Mouse (Mus musculus): ENCODE measurements at regions not wholly inside any gene's neighbourhood (a gene's known extent, or its start where the extent isn't known, plus 50 kb on each side); places are given as distances from the start of the nearest gene placed in this dataset.
A peak's percentile ranks its signal among the peaks of the same experiment; 100 is the strongest.

DNA sequence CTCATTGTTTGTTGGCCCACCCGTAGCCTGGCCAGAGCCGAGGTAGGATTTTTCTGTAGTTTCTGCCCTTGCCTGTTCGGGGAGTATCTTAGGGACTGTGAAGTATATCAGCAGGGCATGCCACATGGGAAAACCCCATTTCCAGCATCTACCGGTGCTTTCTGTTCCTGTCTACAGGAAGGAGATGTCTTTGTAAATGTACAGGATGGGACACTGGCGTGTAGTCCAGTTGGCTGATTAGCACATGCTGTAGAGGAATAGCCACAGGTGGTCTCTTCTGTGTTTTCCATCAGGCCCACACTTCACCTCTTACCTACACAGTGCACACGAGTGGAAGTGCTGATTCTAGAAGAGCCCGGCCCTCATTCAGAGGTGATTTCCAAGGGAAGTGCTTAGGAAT lies 301.4 kb downstream of the Ets1 start:
- no peaks in the 10 kb centered on the region for H3K27me3 ChIP-seq (ENCODE audit: control insufficient read depth, insufficient read depth, insufficient read length)
- no peaks in the 10 kb centered on the region for H3K79me2 ChIP-seq (ENCODE audit: control insufficient read depth, insufficient read depth)
- H3K36me3 ChIP-seq (ENCODE audit: control insufficient read depth, insufficient read depth): no peaks in the 10 kb centered on the region
- H3K4me2 ChIP-seq (ENCODE audit: low read depth): no peak overlapping the region
- no peak overlapping the region for H3K4me3 ChIP-seq
- no peak for TF ChIP-seq TCF12 (IDR thresholded peaks at IDR 0.05; ENCODE audit: insufficient read depth, poor library complexity, severe bottlenecking)
- no peak for TF ChIP-seq POLR2A (IDR thresholded peaks at IDR 0.05; ENCODE audit: insufficient read length, low read depth)
- no peak for TF ChIP-seq MYOG (IDR thresholded peaks at IDR 0.05; ENCODE audit: control insufficient read depth in 1 of 3, insufficient read depth in 1 of 3, insufficient read length in 2 of 3, low read depth in 2 of 3)
- TF ChIP-seq MAX (IDR thresholded peaks at IDR 0.05; ENCODE audit: low read depth): no peak
- TF ChIP-seq POLR2AphosphoS2 (IDR thresholded peaks at IDR 0.05; ENCODE audit: insufficient read length, low read depth): no peak
- TF ChIP-seq E2F4 (IDR thresholded peaks at IDR 0.05; ENCODE audit: insufficient read depth): no peak
- no peak for TF ChIP-seq TCF3 (IDR thresholded peaks at IDR 0.05; ENCODE audit: insufficient read length, low read depth)
- no peak for TF ChIP-seq MYOD1 (IDR thresholded peaks at IDR 0.05; ENCODE audit: control insufficient read depth in 1 of 3, insufficient read length in 2 of 3, low read depth in 2 of 3)
- no peak for TF ChIP-seq USF1 (IDR thresholded peaks at IDR 0.05; ENCODE audit: low read depth)
- no peak for TF ChIP-seq SRF (IDR thresholded peaks at IDR 0.05; ENCODE audit: control insufficient read depth, insufficient read length, low read depth)
- no peak for TF ChIP-seq CEBPB (IDR thresholded peaks at IDR 0.05; ENCODE audit: insufficient read depth, poor library complexity, severe bottlenecking)
- H3ac ChIP-seq (ENCODE audit: control insufficient read depth, insufficient read length): no peak overlapping the region

DNA sequence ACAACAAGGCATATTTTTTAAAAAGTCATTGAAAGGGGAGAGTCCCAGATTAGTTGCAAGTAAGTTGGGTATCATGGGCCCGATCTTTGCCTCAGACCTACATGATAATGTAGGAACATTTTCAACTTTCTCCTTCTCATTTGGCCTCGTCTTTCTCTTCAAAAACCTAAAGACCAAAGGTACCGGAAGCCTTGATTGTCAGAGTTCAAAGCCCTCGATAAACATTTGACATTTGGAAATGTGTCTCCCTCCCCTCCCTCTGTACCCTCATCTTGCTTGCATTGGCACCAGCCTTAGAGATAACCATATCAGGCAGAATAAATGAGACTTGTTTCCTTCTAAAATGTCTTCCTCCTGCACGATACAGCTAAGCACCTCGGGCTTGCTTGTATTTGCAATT lies 302.8 kb downstream of the Ets1 start:
- no peak for TF ChIP-seq TCF12 (IDR thresholded peaks at IDR 0.05; ENCODE audit: insufficient read depth, poor library complexity, severe bottlenecking)
- no peak for TF ChIP-seq TCF3 (IDR thresholded peaks at IDR 0.05; ENCODE audit: insufficient read length, low read depth)
- no peak for TF ChIP-seq POLR2A (IDR thresholded peaks at IDR 0.05; ENCODE audit: insufficient read length, low read depth)
- TF ChIP-seq SRF (IDR thresholded peaks at IDR 0.05; ENCODE audit: control insufficient read depth, insufficient read length, low read depth): no peak
- TF ChIP-seq POLR2AphosphoS2 (IDR thresholded peaks at IDR 0.05; ENCODE audit: insufficient read length, low read depth): no peak
- TF ChIP-seq USF1 (IDR thresholded peaks at IDR 0.05; ENCODE audit: low read depth): no peak
- TF ChIP-seq E2F4 (IDR thresholded peaks at IDR 0.05; ENCODE audit: insufficient read depth): no peak
- TF ChIP-seq MYOD1 (IDR thresholded peaks at IDR 0.05; ENCODE audit: control insufficient read depth in 1 of 3, insufficient read length in 2 of 3, low read depth in 2 of 3): no peak
- no peak for TF ChIP-seq MYOG (IDR thresholded peaks at IDR 0.05; ENCODE audit: control insufficient read depth in 1 of 3, insufficient read depth in 1 of 3, insufficient read length in 2 of 3, low read depth in 2 of 3)
- H3K36me3 ChIP-seq (ENCODE audit: control insufficient read depth, insufficient read depth): no peaks in the 10 kb centered on the region
- no peak overlapping the region for H3ac ChIP-seq (ENCODE audit: control insufficient read depth, insufficient read length)
- H3K4me2 ChIP-seq (ENCODE audit: low read depth): no peak overlapping the region
- no peak overlapping the region for H3K4me3 ChIP-seq
- H3K27me3 ChIP-seq (ENCODE audit: control insufficient read depth, insufficient read depth, insufficient read length): no peaks in the 10 kb centered on the region
- H3K79me2 ChIP-seq (ENCODE audit: control insufficient read depth, insufficient read depth): no peaks in the 10 kb centered on the region

DNA sequence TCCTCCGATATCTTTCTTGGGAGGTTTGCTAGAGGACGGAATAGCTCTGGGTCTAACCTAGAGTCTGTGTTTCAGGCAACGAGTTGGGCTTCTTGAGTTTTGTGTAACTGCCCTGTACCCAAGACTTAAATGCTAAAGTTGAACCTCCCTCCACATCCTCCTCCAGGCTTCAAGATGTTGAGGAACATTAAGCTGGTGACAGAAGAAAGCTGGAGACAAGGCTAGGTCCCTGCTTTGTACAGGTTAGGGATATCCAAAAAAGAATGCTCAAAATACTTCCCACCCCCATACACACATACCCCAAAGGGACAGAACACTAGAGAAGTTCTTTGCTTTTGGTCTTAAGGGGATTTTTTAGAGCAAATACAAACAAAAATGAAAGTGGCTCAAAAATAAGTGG lies 303.6 kb downstream of the Ets1 start:
- TF ChIP-seq CEBPB (IDR thresholded peaks at IDR 0.05; ENCODE audit: insufficient read depth, poor library complexity, severe bottlenecking) (no peak), REST (IDR thresholded peaks at IDR 0.05; ENCODE audit: insufficient read depth, insufficient read length) (no peak), SRF (IDR thresholded peaks at IDR 0.05; ENCODE audit: control insufficient read depth, insufficient read length, low read depth) (no peak), TCF3 (IDR thresholded peaks at IDR 0.05; ENCODE audit: insufficient read length, low read depth) (no peak), USF1 (IDR thresholded peaks at IDR 0.05; ENCODE audit: low read depth) (no peak), POLR2AphosphoS2 (IDR thresholded peaks at IDR 0.05; ENCODE audit: insufficient read length, low read depth) (no peak), MYOD1 (IDR thresholded peaks at IDR 0.05; ENCODE audit: control insufficient read depth in 1 of 3, insufficient read length in 2 of 3, low read depth in 2 of 3) (no peak), E2F4 (IDR thresholded peaks at IDR 0.05; ENCODE audit: insufficient read depth) (no peak), MYOG (IDR thresholded peaks at IDR 0.05; ENCODE audit: control insufficient read depth in 1 of 3, insufficient read depth in 1 of 3, insufficient read length in 2 of 3, low read depth in 2 of 3) (no peak), TCF12 (IDR thresholded peaks at IDR 0.05; ENCODE audit: insufficient read depth, poor library complexity, severe bottlenecking) (no peak), POLR2A (IDR thresholded peaks at IDR 0.05; ENCODE audit: insufficient read length, low read depth) (no peak), MAX (IDR thresholded peaks at IDR 0.05; ENCODE audit: low read depth) (no peak)
- Histone ChIP-seq H3K27me3 (ENCODE audit: control insufficient read depth, insufficient read depth, insufficient read length) (no peaks in the 10 kb centered on the region), H3K4me3 (no peak overlapping the region), H3K79me2 (ENCODE audit: control insufficient read depth, insufficient read depth) (no peaks in the 10 kb centered on the region), H3ac (ENCODE audit: control insufficient read depth, insufficient read length) (no peak overlapping the region), H3K36me3 (ENCODE audit: control insufficient read depth, insufficient read depth) (no peaks in the 10 kb centered on the region), H3K4me2 (ENCODE audit: low read depth) (no peak overlapping the region)

DNA sequence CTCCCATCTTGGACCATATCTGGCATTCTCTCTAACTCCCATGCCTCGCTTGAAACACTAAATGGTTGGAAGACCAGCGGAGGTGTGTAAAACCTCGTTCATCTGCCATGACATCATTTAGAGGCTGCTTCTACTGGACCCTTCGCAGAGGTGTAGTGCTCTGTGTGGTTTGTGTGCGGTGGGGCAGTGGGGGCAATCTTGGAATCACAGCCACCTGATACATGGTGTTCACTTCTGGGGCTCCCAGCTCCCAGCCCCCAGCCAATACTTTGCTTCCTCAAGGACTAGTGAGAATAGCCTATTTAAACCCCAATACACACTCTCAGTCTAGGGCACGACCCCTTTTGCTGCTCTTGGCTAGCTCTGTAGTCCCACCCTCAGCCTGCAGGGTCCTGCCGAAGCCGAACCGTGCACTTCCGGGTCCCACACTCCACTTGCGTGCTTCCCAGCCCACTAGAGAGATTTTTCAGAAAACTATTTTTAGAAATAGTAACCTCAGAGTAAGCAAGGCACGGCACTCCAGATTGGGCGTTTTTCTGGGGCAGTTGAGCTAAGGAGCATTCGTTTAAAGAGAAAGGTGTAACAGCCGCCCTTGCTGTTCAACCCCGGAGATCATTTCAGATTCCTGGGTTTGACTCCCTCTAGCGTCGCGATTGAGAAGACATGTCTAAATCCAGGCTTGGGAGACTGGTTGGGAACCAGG lies 304.2 kb downstream of the Ets1 start:
- no peaks in the 10 kb centered on the region for H3K27me3 ChIP-seq (ENCODE audit: control insufficient read depth, insufficient read depth, insufficient read length)
- H3ac ChIP-seq (ENCODE audit: control insufficient read depth, insufficient read length): no peak overlapping the region
- H3K79me2 ChIP-seq (ENCODE audit: control insufficient read depth, insufficient read depth): no peaks in the 10 kb centered on the region
- peak overlapping the region; percentile 8 for H3K4me3 ChIP-seq
- peak overlapping the region; percentile 76 for H3K4me2 ChIP-seq (ENCODE audit: low read depth)
- no peak for TF ChIP-seq E2F4 (IDR thresholded peaks at IDR 0.05; ENCODE audit: insufficient read depth)
- no peak for TF ChIP-seq REST (IDR thresholded peaks at IDR 0.05; ENCODE audit: insufficient read depth, insufficient read length)
- H3K36me3 ChIP-seq (ENCODE audit: control insufficient read depth, insufficient read depth): no peaks in the 10 kb centered on the region
